In the genomic region with DNA sequence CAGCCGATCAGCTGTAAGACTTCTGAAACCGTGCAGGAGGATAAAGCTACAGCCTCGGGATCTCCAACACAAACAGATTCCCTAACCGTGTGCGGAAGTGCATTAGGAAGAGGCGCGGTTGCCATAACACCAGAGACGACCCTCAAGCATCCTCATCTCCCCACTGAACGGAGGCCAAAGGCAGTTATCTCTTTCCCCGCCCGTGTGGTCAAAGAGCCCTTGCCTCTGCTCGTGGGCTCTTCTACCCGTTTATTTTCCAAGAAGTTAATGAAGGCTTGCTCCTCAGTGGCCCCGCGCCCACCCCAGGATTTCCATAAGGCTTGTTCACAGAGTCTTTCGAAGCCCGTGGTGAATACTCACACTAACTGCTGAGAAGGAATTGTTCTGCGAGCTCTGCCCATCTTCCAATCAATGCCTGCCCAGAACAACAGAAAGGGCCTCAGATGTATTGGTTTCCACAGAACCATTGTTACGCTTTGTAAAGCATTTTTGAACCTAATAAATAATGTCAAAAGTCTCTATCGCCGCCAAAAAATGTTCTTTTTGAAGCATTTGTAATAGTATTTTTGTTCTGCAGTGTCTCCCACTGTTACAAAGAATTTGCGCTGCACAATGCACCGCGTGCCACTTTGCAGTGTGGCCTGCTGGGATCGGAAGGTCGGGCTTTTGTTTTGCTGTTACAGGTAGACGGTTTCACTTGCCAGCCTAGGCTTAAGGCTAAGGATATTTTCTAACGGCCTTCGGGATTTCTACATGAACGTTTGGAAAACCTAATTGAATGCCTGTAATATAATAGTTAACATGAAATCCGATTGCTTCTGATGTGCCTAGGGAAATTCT, we compare ENCODE assay signal across 13 mouse cellular contexts.
A peak's percentile ranks its signal among the peaks of the same experiment; 100 is the strongest.
DNase-seq lines count a peak whose midpoint lies in the region; ATAC-seq and TF ChIP-seq lines count a peak whose summit lies in the region.
"Had no signal": no experiment of that assay in that cellular context is flagged by ENCODE, and none has a peak within 500 bp of the region (broad histone marks: within the 10 kb centered on the region; RNA-seq: fewer than 3 reads in every experiment).

No protein-coding gene starts in this region.

- WGBS in forebrain, embryonic 11.5 days = 28% methylated on average over 31 of the region's 31 CpGs
- whole genome bisulfite sequencing in hindbrain, postnatal 0 days = 10% methylated on average over 31 of the region's 31 CpGs
- WGBS in neural tube, embryonic 13.5 days = 21% methylated on average over 31 of the region's 31 CpGs

- peak overlapping the region; percentile 24; the same call in 1 of the 2 replicates for H3K9ac ChIP-seq in forebrain, embryonic 11.5 days (ENCODE audit: low read length)
- no peak overlapping the region for H3K9ac ChIP-seq in hindbrain, postnatal 0 days (replicated peaks; ENCODE audit: low read length)
- H3K9ac ChIP-seq in neural tube, embryonic 13.5 days = peak overlapping the region; percentile 49

- peak; percentile 50 for DNase-seq in embryo, embryonic 11 days
- no peak for DNase-seq in forebrain, embryonic 11.5 days (ENCODE audit: low spot score)
- peak; percentile 38 for DNase-seq in hindbrain, postnatal 0 days (ENCODE audit: low spot score)
- no peak for DNase-seq in thymus, postnatal 10 days (ENCODE audit: low spot score in 2 of 2)
- no peak for DNase-seq in frontal cortex, postnatal 36 days (ENCODE audit: low spot score in 2 of 2)
- DNase-seq in cerebellum, adult 9-10 months = no peak
- DNase-seq: gastrocnemius, postnatal 25 days; heart, postnatal 36 days; lung, adult 18-20 months; thymus, adult 18-20 months had no signal

- TF ChIP-seq CTCF in hindbrain, postnatal 0 days (IDR thresholded peaks at IDR 0.05; ENCODE audit: low read depth) = no peak

- no peaks in the 10 kb centered on the region for H3K36me3 ChIP-seq in forebrain, embryonic 11.5 days (ENCODE audit: control insufficient read depth, insufficient read depth, low read length)
- H3K36me3 ChIP-seq in hindbrain, postnatal 0 days (ENCODE audit: insufficient read depth, low read length) = no peaks in the 10 kb centered on the region
- H3K36me3 ChIP-seq in neural tube, embryonic 13.5 days = no peaks in the 10 kb centered on the region
- H3K36me3 ChIP-seq: G1E; limb, embryonic 10.5 days had no signal

- H3K27ac ChIP-seq in forebrain, embryonic 11.5 days (ENCODE audit: low read depth, low read length) = no peak overlapping the region
- H3K27ac ChIP-seq in hindbrain, postnatal 0 days = no peak overlapping the region
- H3K27ac ChIP-seq in neural tube, embryonic 13.5 days (replicated peaks) = no peak overlapping the region
- H3K27ac ChIP-seq: limb, embryonic 10.5 days had no signal

- H3K4me3 ChIP-seq in forebrain, embryonic 11.5 days (ENCODE audit: low read depth, low read length) = no peak overlapping the region
- peak overlapping the region; percentile 21; the same call in 1 of the 2 replicates for H3K4me3 ChIP-seq in hindbrain, postnatal 0 days (ENCODE audit: low read length)
- H3K4me3 ChIP-seq in neural tube, embryonic 13.5 days = peak overlapping the region; percentile 22
- H3K4me3 ChIP-seq: limb, embryonic 10.5 days had no signal

- H3K4me2 ChIP-seq in forebrain, embryonic 11.5 days (ENCODE audit: low read depth, low read length, severe bottlenecking) = peak overlapping the region; percentile 9; the same call in 1 of the 2 replicates
- peak overlapping the region; percentile 57 for H3K4me2 ChIP-seq in hindbrain, postnatal 0 days (ENCODE audit: low read depth, low read length)
- peak overlapping the region; percentile 49 for H3K4me2 ChIP-seq in neural tube, embryonic 13.5 days

- no peaks in the 10 kb centered on the region for H3K9me3 ChIP-seq in forebrain, embryonic 11.5 days (ENCODE audit: control insufficient read depth, low read length)
- H3K9me3 ChIP-seq in hindbrain, postnatal 0 days (ENCODE audit: low read length) = no peaks in the 10 kb centered on the region
- no peaks in the 10 kb centered on the region for H3K9me3 ChIP-seq in neural tube, embryonic 13.5 days
- H3K9me3 ChIP-seq: limb, embryonic 10.5 days had no signal

- 0 out of 2 replicates have a peak, but pooled peaks cover 2% of the 10 kb centered on the region for H3K27me3 ChIP-seq in forebrain, embryonic 11.5 days (ENCODE audit: control insufficient read depth, insufficient read depth, low read length)
- no peaks in the 10 kb centered on the region for H3K27me3 ChIP-seq in hindbrain, postnatal 0 days (ENCODE audit: insufficient read depth, low read length)
- no peaks in the 10 kb centered on the region for H3K27me3 ChIP-seq in neural tube, embryonic 13.5 days

- H3K4me1 ChIP-seq in forebrain, embryonic 11.5 days (replicated peaks; ENCODE audit: control insufficient read depth, insufficient read depth, low read length) = peaks cover 4% of the 10 kb centered on the region
- H3K4me1 ChIP-seq in hindbrain, postnatal 0 days (ENCODE audit: insufficient read depth, low read length) = no peaks in the 10 kb centered on the region
- peaks cover 14% of the 10 kb centered on the region for H3K4me1 ChIP-seq in neural tube, embryonic 13.5 days (replicated peaks)
- H3K4me1 ChIP-seq: limb, embryonic 10.5 days had no signal

- peak; percentile 33 for ATAC-seq in forebrain, embryonic 11.5 days (replicated peaks; ENCODE audit: low FRiP score)
- peak; percentile 58 for ATAC-seq in hindbrain, postnatal 0 days
- ATAC-seq in neural tube, embryonic 13.5 days (ENCODE audit: low read depth) = peak; percentile 77

Comparison
In these comparisons a context has a peak if more than half of its experiments do, and no peak if none do; other contexts are left out.
1. DNase-seq: peak in embryo, embryonic 11 days (single experiment) and hindbrain, postnatal 0 days (single experiment); none in forebrain, embryonic 11.5 days (single experiment), thymus, postnatal 10 days (0 of 2), frontal cortex, postnatal 36 days (0 of 2) and cerebellum, adult 9-10 months (single experiment).
2. Peak in every context shown above with its lines, with median percentiles within 50 percentile points of each other: ATAC-seq and H3K4me2 ChIP-seq.